Mouse (Mus musculus) ES-Bruce4 (cell line): ENCODE measurements at regions not wholly inside any gene's neighbourhood (a gene's known extent, or its start where the extent isn't known, plus 50 kb on each side); places are given as distances from the start of the nearest gene placed in this dataset.

ENCODE experiments used
- CTCF ChIP-seq: IDR thresholded peaks from one replicate; pipeline ENCODE4 v1.8.1; 2011; ENCODE audit warnings: low read depth, low read length
- EP300 ChIP-seq: IDR thresholded peaks from 2 replicates; pipeline ENCODE4 v1.6.1; 2011; ENCODE audit warnings: low read depth, low read length; ENCODE audit not compliant: insufficient read depth
- POLR2A ChIP-seq: IDR thresholded peaks from one replicate; pipeline ENCODE4 v1.8.1; 2011; ENCODE audit warnings: low read length; ENCODE audit not compliant: insufficient read depth

GRCm38 (mm10) chr1:183586406-183586805, 168.4 kb downstream of the Hhipl2 start:
- TF ChIP-seq CTCF, result no peak
- no peak for TF ChIP-seq EP300
- TF ChIP-seq POLR2A, result no peak
